Mouse (Mus musculus): ENCODE measurements around the gene Fn3krp.

Gene Fn3krp

GRCm38 (mm10) chr11:121420830-121421552 is at the start of gene Fn3krp:
Fn3krp (plus strand) TSS chr11:121421401.
- DNase-seq (ENCODE audit: low spot score) = peak; percentile 100

DNA sequence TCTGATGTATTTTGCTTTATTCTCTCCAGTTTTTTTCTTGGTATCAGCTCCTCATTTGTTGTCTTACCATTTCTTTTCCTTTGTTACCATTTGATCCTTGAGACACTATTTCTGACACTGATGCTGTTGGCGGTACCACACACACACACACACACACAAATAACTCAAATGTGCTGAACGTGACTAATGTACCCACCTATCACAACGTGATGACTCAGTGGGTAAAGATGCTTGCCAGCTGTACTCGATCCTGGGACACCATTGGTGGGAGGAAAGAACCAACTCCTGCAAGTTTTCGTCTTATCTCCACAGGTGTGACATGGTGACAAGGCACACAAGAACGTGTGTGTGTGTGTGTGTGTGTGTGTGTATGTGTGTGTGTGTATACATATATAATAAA is 47.9 kb upstream of the Fn3krp start:
- no peak for DNase-seq (ENCODE audit: low spot score)

DNA sequence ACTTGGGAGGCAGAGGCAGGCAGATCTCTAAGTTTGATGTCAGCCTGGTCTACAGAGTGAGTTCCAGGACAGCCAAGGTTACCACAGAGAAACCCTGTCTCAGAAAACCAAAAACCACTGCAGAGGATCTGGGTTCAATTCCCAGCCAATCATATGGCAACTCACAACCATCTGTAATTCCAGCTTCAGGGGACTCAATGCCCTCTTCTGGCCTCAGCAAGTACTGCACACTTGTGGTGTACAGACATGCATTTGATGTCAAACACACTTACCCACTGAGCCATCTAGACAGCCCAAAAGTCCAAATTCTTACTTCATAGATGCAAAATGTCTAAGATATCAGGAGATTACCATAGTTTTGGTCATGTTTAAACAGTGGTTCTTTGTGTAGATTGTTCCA is 42.6 kb upstream of the Fn3krp start:
- DNase-seq (ENCODE audit: low spot score) = no peak

DNA sequence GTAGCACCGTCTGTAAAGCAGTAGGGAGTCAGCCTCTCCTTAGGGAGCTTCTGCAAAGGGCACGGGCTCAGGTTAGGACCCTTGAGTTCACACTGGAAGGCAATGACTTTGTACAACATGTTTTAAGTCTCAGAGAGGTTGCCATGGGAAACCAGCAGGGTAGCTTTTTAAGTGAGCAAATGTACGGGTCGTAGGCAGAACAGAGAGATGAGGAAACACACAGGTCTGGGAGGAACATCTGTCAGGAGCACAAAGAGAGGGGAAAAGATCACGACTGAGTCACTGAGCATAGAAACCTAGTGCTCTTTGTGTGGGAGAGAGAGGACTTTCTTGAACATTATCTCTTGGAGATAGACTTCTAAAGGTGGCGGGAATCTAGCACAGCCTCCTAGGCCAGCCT is 40.9 kb upstream of the Fn3krp start:
- DNase-seq (ENCODE audit: low spot score) = no peak

- DNase-seq (ENCODE audit: low spot score) = peak; percentile 97
Measured at GRCm38 (mm10) chr11:121387750-121388553, 33.2 kb upstream of the Fn3krp start, which contains the start of gene Rab40b. Rab40b (minus strand) TSS chr11:121388251.

GRCm38 (mm10) chr11:121388554-121388945 is 32.7 kb upstream of the Fn3krp start:
- DNase-seq (ENCODE audit: low spot score) = no peak

GRCm38 (mm10) chr11:121390793-121391192 is 30.4 kb upstream of the Fn3krp start:
- DNase-seq (ENCODE audit: low spot score) = no peak

GRCm38 (mm10) chr11:121392405-121392804 is 28.8 kb upstream of the Fn3krp start:
- no peak for DNase-seq (ENCODE audit: low spot score)

- peak; percentile 39 for DNase-seq (ENCODE audit: low spot score)
Measured at GRCm38 (mm10) chr11:121407366-121408155, 13.6 kb upstream of the Fn3krp start.

- DNase-seq (ENCODE audit: low spot score) = no peak
Measured at GRCm38 (mm10) chr11:121414762-121415161, 6.4 kb upstream of the Fn3krp start.

- DNase-seq (ENCODE audit: low spot score) = no peak
Measured at GRCm38 (mm10) chr11:121415351-121415750, 5.8 kb upstream of the Fn3krp start.

DNA sequence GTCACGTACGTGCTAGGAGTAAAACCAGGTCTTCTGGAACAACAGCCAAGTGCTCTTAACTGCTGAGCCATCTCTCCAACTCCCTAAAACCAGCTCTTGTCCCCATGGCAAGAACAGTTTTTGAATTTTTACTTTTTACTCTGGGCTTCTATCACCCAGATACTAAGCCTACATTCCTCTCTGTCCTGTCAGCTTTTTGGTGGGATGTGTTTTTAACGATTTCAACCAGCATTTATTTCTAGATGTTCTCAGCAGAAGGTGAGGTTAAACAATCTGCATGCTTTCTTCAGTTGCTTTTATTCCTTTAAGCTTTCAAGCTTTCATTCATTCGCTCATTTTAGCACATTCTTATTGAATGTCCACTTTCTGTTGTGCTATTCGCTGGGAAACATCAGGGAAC is 3.2 kb upstream of the Fn3krp start:
- no peak for DNase-seq (ENCODE audit: low spot score)

GRCm38 (mm10) chr11:121418932-121419331 is 2.3 kb upstream of the Fn3krp start:
- DNase-seq (ENCODE audit: low spot score) = no peak

DNA sequence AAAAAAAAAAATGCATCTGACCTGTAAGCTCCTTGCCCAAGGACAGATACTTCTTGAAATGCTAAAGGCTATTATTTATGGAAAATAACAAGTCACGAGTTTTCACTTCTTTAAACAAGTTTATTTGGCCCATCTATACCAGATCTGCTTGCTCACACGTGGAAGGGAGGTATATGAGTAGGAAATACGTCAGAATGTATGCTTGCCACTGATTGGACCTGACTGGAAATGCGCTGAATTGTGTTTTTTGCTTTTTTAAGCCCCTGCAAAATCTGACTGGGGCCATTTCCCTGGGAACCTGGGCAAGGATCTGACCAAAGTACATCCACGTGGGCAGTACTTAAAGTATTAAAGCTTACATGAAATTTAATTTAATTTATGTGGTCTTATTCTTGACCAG is 822 bp upstream of the Fn3krp start:
- DNase-seq (ENCODE audit: low spot score) = no peak

DNA sequence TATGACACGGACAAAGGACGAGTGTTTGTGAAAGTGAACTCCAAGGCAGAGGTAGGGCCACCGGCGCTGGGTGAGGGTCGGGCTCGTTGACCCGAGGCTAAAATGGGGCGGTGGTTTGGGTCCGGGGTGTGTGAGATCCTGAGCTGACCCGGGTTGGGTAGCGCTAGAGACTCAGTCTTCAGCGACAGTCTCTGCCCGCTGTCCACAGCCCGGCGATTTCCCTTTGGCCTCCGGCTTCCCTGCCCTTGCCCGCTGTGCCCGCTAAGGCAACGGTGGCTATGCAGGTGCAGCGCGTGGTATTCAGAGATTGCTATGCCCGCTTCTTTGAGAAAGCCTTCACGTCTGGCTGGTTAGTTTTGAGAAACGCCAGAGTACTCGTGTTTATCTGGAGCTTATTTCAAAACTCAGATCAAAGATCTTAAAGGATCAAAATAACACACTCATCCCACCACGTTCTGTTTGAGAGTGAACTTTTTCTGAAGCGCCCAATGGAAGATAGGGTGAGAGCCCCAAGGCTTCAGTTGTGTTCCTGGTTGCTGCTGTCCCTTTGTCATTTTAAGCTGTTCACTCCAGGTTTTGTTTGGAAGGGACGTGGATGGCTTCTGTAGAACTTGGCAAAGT is 462 bp downstream of the Fn3krp start:
- DNase-seq (ENCODE audit: low spot score) = no peak

DNA sequence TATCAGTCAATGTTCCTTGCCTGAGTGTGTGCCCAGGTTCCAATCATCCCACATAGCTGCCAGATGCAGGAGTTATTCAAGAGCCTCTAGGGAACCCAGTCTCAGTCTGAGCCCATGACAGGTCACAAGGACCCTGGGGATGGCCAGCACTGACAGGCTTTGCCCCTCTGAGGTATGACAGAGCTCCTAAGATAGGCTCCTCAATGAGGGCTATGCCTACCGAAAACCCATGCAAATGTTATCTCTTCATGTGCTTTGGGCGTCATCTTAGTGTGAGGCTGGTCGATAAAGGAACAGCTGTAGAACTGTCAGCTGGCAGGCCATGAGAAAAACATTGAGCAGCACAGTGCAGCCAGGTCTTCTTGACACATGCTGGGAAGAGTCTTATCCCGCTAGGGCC is 12.2 kb downstream of the Fn3krp start:
- DNase-seq (ENCODE audit: low spot score) = no peak

DNA sequence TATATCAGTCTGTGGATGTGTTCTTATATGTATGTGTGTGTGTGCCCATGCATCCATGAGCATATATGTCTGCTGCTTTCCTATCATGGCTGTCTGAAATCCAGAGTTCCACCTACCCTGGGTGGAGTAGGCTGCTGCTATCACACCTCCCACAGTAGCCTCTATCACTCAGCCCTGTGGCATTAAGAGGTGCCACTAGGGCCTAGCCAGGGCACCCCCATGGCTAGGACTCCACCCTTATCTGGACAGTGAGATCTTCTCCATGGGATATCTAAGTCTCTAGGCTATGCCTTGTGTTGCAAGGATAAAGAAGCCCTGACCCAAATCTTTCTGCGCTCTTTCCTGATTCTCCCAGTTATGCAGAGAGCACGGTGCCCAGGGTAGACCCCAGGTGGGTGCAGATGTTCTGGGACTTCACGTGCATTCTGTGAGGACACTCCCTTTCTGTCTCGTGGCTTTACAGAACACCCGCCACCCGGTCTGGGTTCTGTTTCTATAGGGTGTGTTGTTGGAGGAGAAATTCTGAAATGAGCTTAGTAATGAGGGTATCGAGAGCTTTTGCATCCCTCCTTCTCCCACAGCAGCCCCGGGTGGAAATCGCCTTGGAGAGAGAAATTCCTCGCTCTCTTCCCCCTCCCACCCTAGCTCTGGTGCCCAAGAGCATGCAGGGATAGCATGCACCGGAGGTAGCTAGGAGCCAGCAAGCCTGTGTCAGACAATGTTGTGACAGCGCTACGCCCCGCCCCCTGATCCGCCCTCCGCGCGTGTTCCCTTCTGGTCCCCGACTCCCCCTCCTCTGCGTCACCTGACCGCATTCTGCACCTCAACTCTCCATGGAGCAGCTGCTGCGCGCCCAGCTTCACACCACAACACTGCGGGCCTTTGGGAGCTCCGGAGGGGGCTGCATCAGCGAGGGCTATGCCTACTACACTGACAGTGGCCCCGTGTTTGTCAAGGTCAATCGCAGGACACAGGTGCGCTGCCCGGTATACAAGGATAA is 13.3 kb downstream of the Fn3krp start, which contains the start of gene Fn3k:
TSS of gene Fn3k (plus strand) at position 758 of the 1,000 bp plus-strand sequence.
- DNase-seq (ENCODE audit: low spot score) = peak; percentile 97

- DNase-seq (ENCODE audit: low spot score) = no peak
Measured at GRCm38 (mm10) chr11:121437236-121437635, 16.0 kb downstream of the Fn3krp start.

GRCm38 (mm10) chr11:121439686-121440292 is 18.6 kb downstream of the Fn3krp start:
- no peak for DNase-seq (ENCODE audit: low spot score)

- DNase-seq (ENCODE audit: low spot score) = no peak
Measured at GRCm38 (mm10) chr11:121441653-121442052, 20.5 kb downstream of the Fn3krp start.
